Mouse (Mus musculus) limb, embryonic 15.5 days (tissue): ENCODE data around the gene Tfpi. TPM values are rescaled to one million over a fixed set of nuclear protein-coding genes. Genes with fewer than 3 reads are reported as not detected.
"Not testable (repeated sequence)": the region's sequence is repeated elsewhere in the genome, so short reads cannot be mapped to it uniquely, and the experiment has no call there.

Source experiments
- ATAC-seq: fragments of 200-750 bp; cut with Nextera tagmentation; 2 replicates; pipeline ENCODE4 v1.8.0; 2017; ENCODE audit warnings: low read depth, moderate TSS enrichment; ENCODE audit not compliant: insufficient number of reproducible peaks, low FRiP score, low TSS enrichment
- H3K27ac ChIP-seq: fragments of 300-500 bp; sonication (generic); 2 replicates; pipeline ENCODE4 v1.5.1; 2015; ENCODE audit warnings: moderate library complexity, mild to moderate bottlenecking, inconsistent platforms
- H3K27me3 ChIP-seq: fragments of 300-500 bp; sonication (generic); 2 replicates; pipeline ENCODE4 v1.6.1; 2015; ENCODE audit warnings: inconsistent platforms
- H3K36me3 ChIP-seq: fragments of 300-500 bp; sonication (generic); 2 replicates; pipeline ENCODE4 v1.6.1; 2015; ENCODE audit warnings: inconsistent platforms
- H3K4me1 ChIP-seq: fragments of 300-500 bp; sonication (generic); 2 replicates; pipeline ENCODE4 v1.6.1; 2015; ENCODE audit warnings: inconsistent platforms
- H3K4me2 ChIP-seq: fragments of 300-500 bp; sonication (generic); 2 replicates; pipeline ENCODE4 v1.6.1; 2015; ENCODE audit warnings: mild to moderate bottlenecking, inconsistent platforms
- H3K4me3 ChIP-seq: fragments of 300-500 bp; sonication (generic); 2 replicates; pipeline ENCODE4 v1.5.1; 2015; ENCODE audit warnings: mild to moderate bottlenecking, inconsistent platforms
- H3K9ac ChIP-seq: fragments of 300-500 bp; sonication (generic); 2 replicates; pipeline ENCODE4 v1.6.1; 2015; ENCODE audit warnings: inconsistent platforms
- H3K9me3 ChIP-seq: fragments of 300-500 bp; sonication (generic); 2 replicates; pipeline ENCODE4 v1.6.1; 2016; ENCODE audit warnings: inconsistent platforms
- WGBS: fragments of 180-500 bp; shearing (Covaris S2); methylation state at CpG from one replicate; pipeline ENCODE4 v1.1.7; 2015; 5-methylcytosine and 5-hydroxymethylcytosine counted together
- polyA plus RNA-seq: library from polyadenylated mRNA; unstranded; fragments of >200 nt; fragmentation: Nextera tagmentation; extraction: Ambion mirVana; gene quantifications from 2 replicates; pipeline ENCODE4 v1.2.1, GENCODE M21; 2015

Tfpi gene
- polyA plus RNA-seq, 1 experiment from 2014 or later, result 28.6 TPM

DNA sequence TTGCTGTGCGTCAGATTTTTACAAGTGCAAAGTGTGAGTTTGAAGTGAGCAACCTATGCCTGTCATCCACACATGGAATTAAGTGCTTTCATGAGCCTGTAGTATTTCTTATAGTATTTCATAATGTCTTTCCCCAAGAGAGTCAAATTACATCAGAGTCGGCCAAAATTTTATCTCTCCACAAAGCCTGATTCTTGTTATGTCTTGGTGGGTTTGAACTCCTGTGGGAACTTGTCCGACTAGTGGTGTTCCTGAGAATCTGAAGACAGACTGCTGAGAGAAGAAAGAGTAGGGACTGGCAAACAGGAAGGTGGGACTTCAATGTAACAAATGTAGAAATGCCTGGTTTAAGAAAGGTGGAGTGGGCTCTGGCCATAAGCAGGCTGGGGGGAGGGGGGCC is 47.7 kb downstream of the Tfpi start:
- Histone ChIP-seq H3K27ac (no peak overlapping the region), H3K9ac (no peak overlapping the region), H3K4me1 (peaks cover 4% of the 10 kb centered on the region; the same call in 1 of the 2 replicates), H3K36me3 (no peaks in the 10 kb centered on the region), H3K27me3 (no peaks in the 10 kb centered on the region; the same call in 1 of the 2 replicates), H3K9me3 (no peaks in the 10 kb centered on the region), H3K4me3 (no peak overlapping the region), H3K4me2 (no peak overlapping the region)
- WGBS, result 31% methylated on average over 3 of the region's 3 CpGs
- no peak for ATAC-seq

GRCm38 (mm10) chr2:84426531-84426930 is 50.0 kb downstream of the Tfpi start:
- WGBS, result 83% methylated on average over 4 of the region's 4 CpGs
- Histone ChIP-seq H3K9me3 (no peaks in the 10 kb centered on the region), H3K27me3 (no peaks in the 10 kb centered on the region; the same call in 1 of the 2 replicates), H3K36me3 (no peaks in the 10 kb centered on the region), H3K4me2 (no peak overlapping the region), H3K4me3 (no peak overlapping the region), H3K27ac (no peak overlapping the region), H3K4me1 (peaks cover 4% of the 10 kb centered on the region; the same call in 1 of the 2 replicates), H3K9ac (no peak overlapping the region)
- ATAC-seq, result no peak

DNA sequence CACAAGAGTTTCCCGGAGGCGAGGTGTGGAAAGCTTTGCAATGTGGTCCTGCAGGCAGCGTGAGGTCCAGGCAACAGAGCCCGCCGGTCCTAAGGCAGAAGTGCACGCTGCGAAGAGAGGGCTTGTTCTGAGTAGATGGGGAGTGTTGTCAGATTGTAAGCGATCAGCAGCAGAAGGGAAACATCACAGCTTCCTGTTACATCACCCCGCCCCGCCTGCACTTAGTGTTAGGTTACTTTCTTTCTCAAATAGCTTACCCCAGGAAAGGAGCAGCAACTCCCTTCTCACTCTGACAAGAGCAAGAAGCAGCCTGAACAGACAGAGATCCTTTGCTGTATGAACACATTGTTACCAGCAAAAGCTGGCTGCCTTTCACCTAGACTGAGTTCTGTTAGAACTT is 51.4 kb downstream of the Tfpi start, which contains the start of gene Calcrl:
Gene Calcrl, minus strand, starts transcription at position 274 of the 400 bp plus-strand sequence.
- Histone ChIP-seq H3K4me3 (peak within 1 kb of the TSS; percentile 41), H3K9me3 (no peaks in the 10 kb centered on the region), H3K4me2 (peak within 1 kb of the TSS; percentile 48), H3K27me3 (no peaks in the 10 kb centered on the region), H3K9ac (no peak within 1 kb of the TSS), H3K4me1 (peaks cover 4% of the 10 kb centered on the region; the same call in 1 of the 2 replicates), H3K36me3 (no peaks in the 10 kb centered on the region), H3K27ac (peak within 1 kb of the TSS; percentile 74)
- under 1% methylated on average over 10 of the region's 10 CpGs for whole genome bisulfite sequencing
- ATAC-seq, result peak; percentile 74

DNA sequence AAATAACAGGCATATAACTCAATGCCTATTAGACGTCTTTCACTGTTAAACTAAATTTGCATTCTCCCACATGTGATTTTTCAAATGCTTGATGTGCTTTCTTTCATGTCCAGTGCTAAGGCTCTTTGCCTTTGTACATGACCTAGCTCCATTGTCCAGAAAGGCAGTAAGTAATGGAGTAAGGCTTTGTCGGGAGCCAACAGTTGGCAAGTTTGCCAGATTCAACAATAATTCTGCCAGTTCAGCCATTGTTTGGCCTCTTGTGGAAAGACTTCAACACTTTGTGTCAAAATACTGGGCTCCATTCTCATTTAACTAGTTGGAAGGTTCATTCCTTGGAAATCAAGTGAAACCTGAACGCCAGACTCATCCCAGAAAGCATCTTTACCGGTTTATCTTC is 60.1 kb downstream of the Tfpi start:
- WGBS, result 86% methylated on average over 4 of the region's 4 CpGs
- no peak for ATAC-seq
- Histone ChIP-seq H3K4me2 (no peak overlapping the region), H3K9ac (no peak overlapping the region), H3K9me3 (no peaks in the 10 kb centered on the region), H3K4me3 (no peak overlapping the region), H3K4me1 (no peaks in the 10 kb centered on the region), H3K27ac (no peak overlapping the region), H3K36me3 (no peaks in the 10 kb centered on the region), H3K27me3 (no peaks in the 10 kb centered on the region)

DNA sequence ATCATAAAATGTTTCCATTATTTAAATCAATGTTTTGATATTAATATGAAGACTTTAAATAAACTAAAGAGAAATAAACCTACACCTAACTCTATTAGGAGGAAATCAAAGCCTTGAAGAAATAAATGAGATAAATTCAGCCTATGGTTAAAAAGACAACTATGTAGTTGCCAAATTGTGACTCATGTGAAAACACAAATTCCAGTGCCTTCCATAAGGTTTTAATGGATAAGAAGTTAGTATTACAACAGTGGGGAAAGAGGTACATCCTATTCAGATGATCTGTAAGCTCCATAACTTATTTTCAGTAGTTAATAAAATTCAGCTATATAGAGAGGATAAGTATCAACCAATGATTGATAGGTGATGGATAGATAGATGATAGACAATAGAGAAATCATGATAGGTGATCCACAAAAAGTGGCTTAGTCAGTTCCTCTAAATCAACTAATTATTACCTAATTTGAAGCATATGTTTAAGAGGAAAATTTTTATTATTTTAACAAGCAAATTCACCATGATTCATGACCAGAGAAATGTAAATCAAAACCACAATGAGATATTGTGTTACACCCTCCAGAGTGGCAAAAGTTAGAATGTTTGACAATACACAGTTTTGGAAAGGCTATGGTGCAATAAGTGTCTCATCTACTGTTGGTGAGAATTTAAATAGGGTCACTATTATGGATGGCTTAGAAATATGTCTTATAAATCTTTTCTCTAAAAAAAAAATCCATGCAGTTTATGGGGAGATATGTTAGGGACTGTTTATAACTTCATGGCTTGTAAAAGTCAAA is 66.6 kb downstream of the Tfpi start:
- Histone ChIP-seq H3K4me2 (no peak overlapping the region), H3K4me1 (no peaks in the 10 kb centered on the region), H3K27ac (no peak overlapping the region), H3K36me3 (no peaks in the 10 kb centered on the region), H3K27me3 (no peaks in the 10 kb centered on the region), H3K9me3 (no peaks in the 10 kb centered on the region), H3K9ac (no peak overlapping the region), H3K4me3 (no peak overlapping the region)
- no peak for ATAC-seq

GRCm38 (mm10) chr2:84404834-84405233 is 71.7 kb downstream of the Tfpi start:
- no peak overlapping the region for H3K4me3 ChIP-seq
- no peaks in the 10 kb centered on the region for H3K36me3 ChIP-seq
- no peak overlapping the region for H3K4me2 ChIP-seq
- no peak overlapping the region for H3K9ac ChIP-seq
- no peak overlapping the region for H3K27ac ChIP-seq
- no peak for ATAC-seq
- H3K27me3 ChIP-seq, result no peaks in the 10 kb centered on the region
- H3K9me3 ChIP-seq, result no peaks in the 10 kb centered on the region
- H3K4me1 ChIP-seq, result no peaks in the 10 kb centered on the region
- WGBS, result 86% methylated on average over 3 of the region's 3 CpGs

GRCm38 (mm10) chr2:84402713-84403112 is 73.9 kb downstream of the Tfpi start:
- Histone ChIP-seq H3K4me3 (no peak overlapping the region), H3K36me3 (no peaks in the 10 kb centered on the region), H3K9ac (no peak overlapping the region), H3K27me3 (no peaks in the 10 kb centered on the region), H3K4me2 (no peak overlapping the region), H3K9me3 (no peaks in the 10 kb centered on the region), H3K4me1 (no peaks in the 10 kb centered on the region), H3K27ac (no peak overlapping the region)
- WGBS, result 63% methylated on average over 3 of the region's 3 CpGs
- no peak for ATAC-seq

GRCm38 (mm10) chr2:84396557-84396956 is 80.0 kb downstream of the Tfpi start:
- H3K4me2 ChIP-seq, result no peak overlapping the region
- H3K27me3 ChIP-seq, result no peaks in the 10 kb centered on the region
- H3K9me3 ChIP-seq, result no peaks in the 10 kb centered on the region
- no peak overlapping the region for H3K9ac ChIP-seq
- H3K36me3 ChIP-seq, result no peaks in the 10 kb centered on the region
- WGBS, result 79% methylated on average over 4 of the region's 4 CpGs
- no peak overlapping the region for H3K4me3 ChIP-seq
- no peak for ATAC-seq
- H3K27ac ChIP-seq, result no peak overlapping the region
- no peaks in the 10 kb centered on the region for H3K4me1 ChIP-seq

DNA sequence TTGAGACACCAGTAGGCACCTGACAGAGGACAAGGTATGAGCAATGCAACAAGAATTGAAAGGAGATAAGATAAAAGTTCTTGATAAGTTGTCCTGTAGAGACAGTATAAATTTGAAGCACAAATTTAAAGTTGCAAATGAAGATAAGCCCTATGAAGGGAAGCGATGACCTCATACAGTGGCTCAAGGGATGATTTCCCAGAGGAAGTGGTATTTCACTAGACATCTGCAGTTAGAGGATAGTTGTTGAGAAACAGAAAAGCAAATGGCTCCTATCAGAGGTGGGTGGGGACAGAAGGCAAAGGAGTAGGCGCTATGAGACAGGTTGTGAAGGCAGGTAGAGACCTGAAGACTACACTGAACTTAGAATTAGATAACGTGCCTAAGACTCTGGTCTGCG is 83.3 kb downstream of the Tfpi start:
- no peak for ATAC-seq
- 65% methylated on average over 4 of the region's 4 CpGs for WGBS
- H3K9me3 ChIP-seq, result no peaks in the 10 kb centered on the region

DNA sequence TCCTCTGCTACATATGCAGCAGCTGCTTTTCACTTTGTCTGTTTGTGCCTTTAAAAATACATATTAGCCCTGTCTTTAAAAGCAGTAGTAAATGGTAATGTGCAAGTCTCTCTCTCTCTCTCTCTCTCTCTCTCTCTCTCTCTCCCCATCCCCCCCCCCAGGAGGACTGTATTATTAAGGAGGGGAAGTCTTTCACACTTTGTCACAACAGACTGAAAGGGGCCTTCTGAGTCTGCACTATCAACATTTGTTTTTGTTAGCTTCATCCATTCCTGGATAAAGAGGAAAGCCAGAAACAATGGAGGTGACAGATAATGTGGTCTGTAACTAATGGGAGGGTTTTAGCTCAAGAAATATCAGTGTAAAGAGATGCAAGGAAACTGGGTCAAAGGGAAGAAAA is 87.5 kb downstream of the Tfpi start:
- Histone ChIP-seq H3K4me2 (no peak overlapping the region), H3K9me3 (no peaks in the 10 kb centered on the region), H3K27ac (no peak overlapping the region), H3K9ac (no peak overlapping the region), H3K36me3 (no peaks in the 10 kb centered on the region), H3K4me1 (0 out of 2 replicates have a peak, but pooled peaks cover 5% of the 10 kb centered on the region), H3K27me3 (no peaks in the 10 kb centered on the region), H3K4me3 (no peak overlapping the region)
- ATAC-seq, result no peak

More for the DNA sequence above, 83.3 kb downstream of the Tfpi start:
- Histone ChIP-seq H3K4me3 (no peak overlapping the region), H3K36me3 (no peaks in the 10 kb centered on the region), H3K27me3 (no peaks in the 10 kb centered on the region), H3K4me1 (no peaks in the 10 kb centered on the region), H3K9ac (no peak overlapping the region), H3K27ac (no peak overlapping the region), H3K4me2 (no peak overlapping the region)

- not testable (repeated sequence) for H3K27me3 ChIP-seq, H3K36me3 ChIP-seq, H3K4me2 ChIP-seq, H3K4me1 ChIP-seq, H3K9ac ChIP-seq, H3K4me3 ChIP-seq, H3K27ac ChIP-seq, H3K9me3 ChIP-seq, ATAC-seq
- 86% methylated on average over 14 of the region's 14 CpGs for WGBS
These were observed 88.0 kb downstream of the Tfpi start for GRCm38 (mm10) chr2:84388537-84388936.

DNA sequence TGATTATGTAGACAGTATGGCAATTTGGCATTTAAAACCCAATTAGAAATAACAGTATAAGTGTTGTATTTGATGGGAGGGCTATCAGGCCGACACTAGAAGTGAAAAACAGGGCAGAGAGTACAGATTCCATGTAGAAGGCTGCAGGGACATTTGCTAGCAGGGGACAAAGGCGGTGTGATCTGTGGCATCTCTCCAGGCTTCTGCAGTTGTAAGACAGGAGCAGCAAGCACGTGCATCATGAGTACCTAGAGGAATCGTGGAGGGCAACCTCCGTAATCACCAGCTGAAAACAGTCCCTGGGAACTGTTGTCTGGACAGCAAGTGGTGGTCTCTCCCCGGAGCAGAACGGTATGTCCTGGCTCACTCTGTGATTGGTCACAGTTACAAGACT is 88.6 kb downstream of the Tfpi start:
- 0 out of 2 replicates have a peak, but pooled peaks cover 5% of the 10 kb centered on the region for H3K4me1 ChIP-seq
- H3K9ac ChIP-seq, result no peak overlapping the region
- WGBS, result 77% methylated on average over 7 of the region's 7 CpGs
- no peak for ATAC-seq
- no peaks in the 10 kb centered on the region for H3K27me3 ChIP-seq
- H3K4me2 ChIP-seq, result no peak overlapping the region
- H3K9me3 ChIP-seq, result no peaks in the 10 kb centered on the region
- no peak overlapping the region for H3K4me3 ChIP-seq
- H3K36me3 ChIP-seq, result no peaks in the 10 kb centered on the region
- H3K27ac ChIP-seq, result no peak overlapping the region
